Mouse (Mus musculus) yolk sac, embryonic 10.5 days (tissue): ENCODE results near the gene Lpgat1.

Experiments
- DNase-seq: peaks from one replicate; pipeline ENCODE4 v3.0.0-alpha.2; 2017; ENCODE audit warnings: low spot score

The Lpgat1 gene

GRCm38 (mm10) chr1:191736425-191736824 is 18.8 kb downstream of the Lpgat1 start:
- DNase-seq, result no peak

GRCm38 (mm10) chr1:191737871-191738270 is 20.2 kb downstream of the Lpgat1 start:
- DNase-seq, result no peak

- no peak for DNase-seq
These were observed 21.1 kb downstream of the Lpgat1 start for GRCm38 (mm10) chr1:191738726-191739125.

- DNase-seq, result no peak
These were observed 23.1 kb downstream of the Lpgat1 start for GRCm38 (mm10) chr1:191740587-191741361.

- no peak for DNase-seq
These were observed 24.0 kb downstream of the Lpgat1 start for GRCm38 (mm10) chr1:191741635-191742034.

- DNase-seq, result no peak
These were observed 30.8 kb downstream of the Lpgat1 start for GRCm38 (mm10) chr1:191748431-191748830.

- DNase-seq, result no peak
These were observed 39.0 kb downstream of the Lpgat1 start for GRCm38 (mm10) chr1:191756520-191757199.

- no peak for DNase-seq
These were observed 56.5 kb downstream of the Lpgat1 start for GRCm38 (mm10) chr1:191774106-191774505.

- DNase-seq, result no peak
These were observed 57.5 kb downstream of the Lpgat1 start for GRCm38 (mm10) chr1:191775116-191775515.

- no peak for DNase-seq
These were observed 59.9 kb downstream of the Lpgat1 start for GRCm38 (mm10) chr1:191777521-191777920.

- DNase-seq, result no peak
These were observed 62.8 kb downstream of the Lpgat1 start for GRCm38 (mm10) chr1:191780470-191780869.

GRCm38 (mm10) chr1:191785108-191785507 is 67.5 kb downstream of the Lpgat1 start:
- no peak for DNase-seq

GRCm38 (mm10) chr1:191786255-191786654 is 68.6 kb downstream of the Lpgat1 start:
- no peak for DNase-seq

GRCm38 (mm10) chr1:191787379-191787778 is 69.7 kb downstream of the Lpgat1 start:
- DNase-seq, result no peak

- peak; percentile 27 for DNase-seq
These were observed 75.4 kb downstream of the Lpgat1 start for GRCm38 (mm10) chr1:191792991-191793390.

GRCm38 (mm10) chr1:191793888-191794532 is 76.4 kb downstream of the Lpgat1 start:
- DNase-seq, result peak; percentile 66

- DNase-seq, result no peak
These were observed 78.7 kb downstream of the Lpgat1 start for GRCm38 (mm10) chr1:191796238-191796896.

- DNase-seq, result no peak
These were observed 84.6 kb downstream of the Lpgat1 start for GRCm38 (mm10) chr1:191802093-191802819.

GRCm38 (mm10) chr1:191802820-191803655 is 85.4 kb downstream of the Lpgat1 start:
- no peak for DNase-seq

GRCm38 (mm10) chr1:191804747-191805146 is 87.1 kb downstream of the Lpgat1 start:
- no peak for DNase-seq

- no peak for DNase-seq
These were observed 88.2 kb downstream of the Lpgat1 start for GRCm38 (mm10) chr1:191805788-191806187.
